Mouse (Mus musculus): ENCODE measurements around the gene Cdh23.

DNA sequence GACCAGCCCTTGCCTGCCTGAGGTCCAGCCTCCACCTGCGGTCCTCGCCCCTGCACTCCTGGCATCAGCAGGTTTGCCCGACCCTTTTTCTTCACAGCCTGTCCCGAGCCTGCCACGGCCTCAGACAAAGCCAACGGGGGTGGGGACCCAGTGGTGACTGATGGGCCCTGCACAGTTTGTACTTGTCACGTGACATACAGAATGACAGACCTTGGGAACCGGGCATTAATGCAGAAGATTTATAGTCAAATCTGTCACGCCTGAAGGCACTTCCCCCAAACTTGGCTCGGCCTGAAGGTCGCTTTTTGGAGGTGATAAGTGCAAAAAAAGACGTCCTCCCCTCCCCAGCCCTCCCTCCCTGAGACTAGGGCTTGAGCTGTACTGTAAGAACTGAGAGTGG lies 73.5 kb downstream of the Cdh23 start:
- TF ChIP-seq POLR2A (IDR thresholded peaks at IDR 0.05; ENCODE audit: insufficient read length, low read depth) (no peak), CEBPB (IDR thresholded peaks at IDR 0.05; ENCODE audit: insufficient read depth, poor library complexity, severe bottlenecking) (no peak), POLR2AphosphoS2 (IDR thresholded peaks at IDR 0.05; ENCODE audit: insufficient read length, low read depth) (no peak), USF1 (IDR thresholded peaks at IDR 0.05; ENCODE audit: low read depth) (no peak), MYOD1 (IDR thresholded peaks at IDR 0.05; ENCODE audit: control insufficient read depth in 1 of 3, insufficient read length in 2 of 3, low read depth in 2 of 3) (no peak), E2F4 (IDR thresholded peaks at IDR 0.05; ENCODE audit: insufficient read depth) (no peak), MYOG (IDR thresholded peaks at IDR 0.05; ENCODE audit: control insufficient read depth in 1 of 3, insufficient read depth in 1 of 3, insufficient read length in 2 of 3, low read depth in 2 of 3) (no peak), TCF12 (IDR thresholded peaks at IDR 0.05; ENCODE audit: insufficient read depth, poor library complexity, severe bottlenecking) (no peak), REST (IDR thresholded peaks at IDR 0.05; ENCODE audit: insufficient read depth, insufficient read length) (no peak), MAX (IDR thresholded peaks at IDR 0.05; ENCODE audit: low read depth) (no peak)

Measured in myocyte (in vitro differentiated cells).